Mouse (Mus musculus) right cerebral cortex, postnatal 36 days (tissue): ENCODE measurements at regions not wholly inside any gene's neighbourhood (a gene's known extent, or its start where the extent isn't known, plus 50 kb on each side); places are given as distances from the start of the nearest gene placed in this dataset.

ENCODE experiments used
- DNase-seq, 2 experiments: peaks; one replicate each; pipeline ENCODE4 v3.0.0; 2022; ENCODE audit warnings: low spot score in 2 of 2, mixed read lengths in 1 of 2

GRCm38 (mm10) chr3:123918140-123918539 lies 227.5 kb upstream of the Ndst3 start:
- DNase-seq, result no peak

GRCm38 (mm10) chr3:123952121-123952520 lies 261.5 kb upstream of the Ndst3 start:
- no peak for DNase-seq

GRCm38 (mm10) chr3:123967373-123967772 lies 276.7 kb upstream of the Ndst3 start:
- DNase-seq, result no peak

- DNase-seq, result no peak
Observed at GRCm38 (mm10) chr3:123972367-123972766, 281.7 kb upstream of the Ndst3 start.

- DNase-seq, result peak in 1 of 2 experiments; percentile 1
Observed at GRCm38 (mm10) chr3:123973806-123974576, 283.3 kb upstream of the Ndst3 start.

GRCm38 (mm10) chr3:123976475-123976874 lies 285.8 kb upstream of the Ndst3 start:
- DNase-seq, result no peak

- DNase-seq, result no peak
Observed at GRCm38 (mm10) chr3:123977168-123977567, 286.5 kb upstream of the Ndst3 start.

- no peak for DNase-seq
Observed at GRCm38 (mm10) chr3:123983045-123983444, 292.4 kb upstream of the Ndst3 start.

- no peak for DNase-seq
Observed at GRCm38 (mm10) chr3:123983530-123983929, 292.9 kb upstream of the Ndst3 start.

GRCm38 (mm10) chr3:123984028-123984427 lies 293.4 kb upstream of the Ndst3 start:
- no peak for DNase-seq

- no peak for DNase-seq
Observed at GRCm38 (mm10) chr3:123999957-124000616, 309.4 kb upstream of the Ndst3 start.

- no peak for DNase-seq
Observed at GRCm38 (mm10) chr3:124000883-124001282, 310.2 kb upstream of the Ndst3 start.

- DNase-seq, result no peak
Observed at GRCm38 (mm10) chr3:124011685-124012084, 309.0 kb upstream of the Tram1l1 start.

GRCm38 (mm10) chr3:124018618-124019017 lies 302.0 kb upstream of the Tram1l1 start:
- DNase-seq, result peak in 1 of 2 experiments; percentile 6

- no peak for DNase-seq
Observed at GRCm38 (mm10) chr3:124026188-124026587, 294.5 kb upstream of the Tram1l1 start.

GRCm38 (mm10) chr3:124067061-124067460 lies 253.6 kb upstream of the Tram1l1 start:
- DNase-seq, result no peak

- no peak for DNase-seq
Observed at GRCm38 (mm10) chr3:124067538-124067937, 253.1 kb upstream of the Tram1l1 start.

GRCm38 (mm10) chr3:124067971-124068370 lies 252.7 kb upstream of the Tram1l1 start:
- DNase-seq, result no peak

GRCm38 (mm10) chr3:124069182-124069581 lies 251.5 kb upstream of the Tram1l1 start:
- no peak for DNase-seq

GRCm38 (mm10) chr3:124075974-124076606 lies 244.6 kb upstream of the Tram1l1 start:
- peak; percentile 26 to 39 for DNase-seq

- DNase-seq, result no peak
Observed at GRCm38 (mm10) chr3:124092404-124093121, 228.1 kb upstream of the Tram1l1 start.

- DNase-seq, result peak in 1 of 2 experiments; percentile 10
Observed at GRCm38 (mm10) chr3:124113995-124114394, 206.7 kb upstream of the Tram1l1 start.
